Mouse (Mus musculus): ENCODE data around the gene St5.

GRCm38 (mm10) chr7:109641102-109641501, 62.3 kb downstream of the St5 start:
- no peak for TF ChIP-seq CTCF (IDR thresholded peaks at IDR 0.05; ENCODE audit: borderline replicate concordance, insufficient read depth, low read depth, low read length)
- no peak for TF ChIP-seq POLR2A (IDR thresholded peaks at IDR 0.05; ENCODE audit: borderline replicate concordance, insufficient read depth, low read length)

Measured in cerebellum, adult 2 months (tissue).